Mouse (Mus musculus) ovary, adult 18-20 months (tissue): ENCODE data around the gene Snrpa.

ENCODE experiments used
- DNase-seq: peaks from one replicate; pipeline ENCODE4 v3.0.0; 2022; ENCODE audit warnings: low spot score, mixed read lengths

Snrpa gene

GRCm38 (mm10) chr7:27166614-27167474 is 29.2 kb downstream of the Snrpa start, which contains the start of gene Egln2:
Gene Egln2, minus strand, starts transcription at chr7:27166802.
- peak; percentile 92 for DNase-seq

- peak; percentile 79 for DNase-seq
These were observed 29.9 kb downstream of the Snrpa start for GRCm38 (mm10) chr7:27166229-27166613.

DNA sequence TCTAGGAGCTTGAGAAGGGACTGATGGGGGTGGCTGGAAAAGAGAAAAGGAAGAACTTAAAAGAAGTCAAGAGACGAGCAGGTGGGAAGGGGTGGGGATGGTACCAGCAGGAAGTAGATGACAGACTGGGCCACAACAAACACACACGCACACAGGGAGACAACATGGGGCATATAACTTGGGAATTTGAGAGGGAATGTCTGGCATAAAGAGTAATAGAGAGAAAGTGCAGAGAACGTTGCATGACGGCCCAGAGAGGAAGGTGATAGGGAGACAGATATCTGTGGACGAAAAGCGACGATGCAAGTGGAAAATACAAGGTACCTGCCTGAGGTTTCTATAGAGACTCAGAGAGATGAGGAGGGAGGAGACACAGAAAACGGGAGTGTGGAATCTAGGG is 30.4 kb downstream of the Snrpa start:
- no peak for DNase-seq

DNA sequence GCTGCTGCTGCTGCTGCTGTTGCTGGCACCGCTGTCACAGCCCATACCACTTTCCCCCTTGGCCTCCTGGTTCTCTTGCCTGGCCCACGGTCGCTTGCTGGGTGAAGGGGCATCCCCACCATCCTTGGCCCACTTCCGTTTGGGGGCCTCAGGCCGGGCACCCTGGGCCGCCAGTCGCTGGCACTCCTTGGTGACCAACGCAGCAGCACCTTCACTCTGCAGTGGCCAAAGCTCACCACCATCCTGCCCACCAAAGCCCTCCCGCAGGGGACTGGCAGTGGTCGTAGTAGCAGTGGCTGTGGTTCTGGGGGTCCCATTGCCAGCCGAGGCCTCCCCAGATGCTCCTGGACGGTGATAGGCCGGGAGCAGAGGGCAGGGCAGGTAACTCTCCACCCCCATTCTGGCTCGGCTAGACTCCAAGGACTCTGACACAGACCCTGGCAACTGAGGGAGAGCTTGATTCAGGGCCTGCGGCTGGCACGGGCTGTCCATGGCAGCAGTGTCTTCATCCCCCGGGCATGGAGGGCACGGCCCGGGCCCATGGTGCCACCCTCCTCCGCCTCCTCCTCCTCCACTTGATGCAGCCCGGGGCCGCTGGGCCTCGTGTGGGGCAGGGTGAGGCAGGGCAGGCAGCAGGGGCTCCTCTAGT is 30.9 kb downstream of the Snrpa start:
- DNase-seq = peak; percentile 45

DNA sequence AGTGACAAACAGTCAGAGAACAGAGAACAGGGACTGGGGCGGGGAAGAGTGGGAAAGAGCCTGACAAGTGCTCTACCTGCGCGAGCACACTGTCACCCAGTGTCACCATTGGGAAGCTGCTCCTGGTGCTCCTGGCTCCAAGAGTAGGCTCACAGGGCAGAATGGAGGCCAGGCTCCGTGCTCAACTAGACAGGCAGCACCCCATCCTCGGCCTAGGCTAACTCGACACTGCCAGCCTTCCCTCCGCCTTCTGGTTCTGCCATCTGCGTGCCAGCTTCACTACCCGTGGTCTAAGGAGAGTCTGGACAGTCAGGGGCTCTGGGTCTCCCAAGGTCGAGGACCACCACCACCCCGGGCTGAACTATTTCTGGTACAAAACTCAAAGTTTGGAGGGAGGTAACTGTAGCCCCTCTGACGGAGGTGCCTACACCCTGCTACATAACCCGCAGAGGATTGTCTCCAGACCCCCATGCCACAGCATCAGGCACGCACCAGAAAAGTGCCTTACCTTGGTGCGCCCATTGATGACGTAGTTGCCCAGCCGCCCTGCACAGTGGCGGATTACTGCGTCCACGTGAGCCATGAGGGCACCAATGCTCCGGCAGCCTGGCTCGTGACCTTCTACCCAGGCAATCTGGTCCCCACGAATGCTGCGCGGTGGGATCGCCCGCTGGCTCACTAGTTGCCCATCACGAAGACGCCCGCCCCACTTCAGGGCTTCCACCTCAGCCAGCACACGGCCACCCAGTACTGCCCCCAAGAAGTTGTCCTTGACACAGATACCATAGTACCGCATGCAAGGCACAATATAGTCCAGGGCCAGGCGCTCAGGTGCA is 31.7 kb downstream of the Snrpa start:
- no peak for DNase-seq

DNA sequence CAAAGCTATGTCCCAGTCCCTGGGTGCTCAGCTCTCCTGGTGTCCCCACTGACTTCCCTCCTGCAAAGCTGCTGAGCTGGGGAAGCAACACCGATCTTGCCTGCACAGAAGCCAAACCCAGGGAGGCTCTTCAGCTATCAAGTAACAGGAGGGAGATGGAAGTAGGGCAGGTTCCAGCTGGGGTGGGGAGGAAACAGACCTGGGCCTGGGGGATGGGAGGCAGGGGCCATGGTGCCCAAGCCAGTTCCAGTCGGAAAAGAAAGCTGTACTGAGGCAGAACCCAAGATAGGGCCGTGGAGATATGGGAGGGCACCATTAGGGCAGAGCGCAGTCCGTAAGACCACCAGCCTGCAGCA is 32.6 kb downstream of the Snrpa start:
- DNase-seq = no peak

- DNase-seq = no peak
These were observed 33.2 kb downstream of the Snrpa start for GRCm38 (mm10) chr7:27162780-27163449.

DNA sequence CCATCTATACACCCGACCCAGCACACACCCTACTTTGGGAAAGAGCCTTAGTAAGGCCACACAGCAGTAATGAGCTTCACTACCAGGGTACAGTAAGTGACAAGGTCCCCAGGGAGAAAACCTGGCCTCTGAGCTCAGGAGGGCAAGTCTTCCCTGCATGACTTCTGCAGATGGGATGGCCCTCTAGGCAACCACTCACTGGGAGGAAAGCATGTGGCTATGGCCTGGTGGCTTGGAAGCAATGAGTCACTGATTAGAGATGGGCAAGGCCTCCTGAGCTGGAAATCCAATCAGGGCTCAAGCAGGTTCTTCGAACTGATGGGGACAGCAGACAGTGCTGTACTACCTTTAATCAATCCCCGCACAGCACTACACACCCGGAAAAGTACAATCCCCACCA is 34.3 kb downstream of the Snrpa start:
- no peak for DNase-seq

DNA sequence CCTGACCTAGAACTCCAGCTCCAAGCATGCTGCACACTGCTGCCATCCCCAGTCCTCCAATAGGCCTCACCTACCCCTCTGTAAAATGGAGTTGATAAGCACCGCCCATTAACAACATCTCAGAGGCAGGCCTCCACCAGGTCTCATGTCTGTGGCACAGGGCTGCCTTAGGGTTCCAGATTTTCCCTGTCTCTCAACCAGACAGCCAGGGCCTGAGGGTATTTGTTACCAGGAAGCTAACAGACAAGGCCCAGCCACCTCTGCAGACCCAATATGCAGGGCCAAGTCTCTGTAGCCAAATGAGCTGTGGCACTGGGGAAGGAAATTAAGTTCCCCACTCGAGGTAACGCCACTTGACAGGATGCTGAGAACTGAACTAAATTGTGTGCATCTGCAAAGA is 35.1 kb downstream of the Snrpa start:
- no peak for DNase-seq

DNA sequence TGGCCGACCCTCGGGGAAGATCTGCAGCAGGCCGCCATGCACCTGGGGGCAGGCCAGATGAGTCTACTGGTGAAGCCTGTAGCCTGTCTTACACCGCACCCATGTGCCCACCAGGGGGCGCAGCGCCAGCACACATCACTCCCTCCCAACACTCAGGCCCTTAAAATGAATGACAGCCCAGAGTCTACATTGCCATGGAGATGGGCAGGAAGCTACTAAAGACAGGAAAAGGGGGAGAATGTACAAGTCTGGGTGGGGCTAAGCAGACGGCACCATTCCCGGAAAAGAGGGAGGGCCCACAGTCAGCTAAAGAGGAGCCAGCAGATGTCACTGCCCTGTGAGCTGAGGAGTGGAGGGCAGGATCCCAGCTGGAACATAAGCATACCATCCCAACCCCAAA is 36.2 kb downstream of the Snrpa start:
- peak; percentile 69 for DNase-seq

GRCm38 (mm10) chr7:27159256-27159655 is 36.8 kb downstream of the Snrpa start:
- no peak for DNase-seq

GRCm38 (mm10) chr7:27158171-27158570 is 37.9 kb downstream of the Snrpa start:
- no peak for DNase-seq

DNA sequence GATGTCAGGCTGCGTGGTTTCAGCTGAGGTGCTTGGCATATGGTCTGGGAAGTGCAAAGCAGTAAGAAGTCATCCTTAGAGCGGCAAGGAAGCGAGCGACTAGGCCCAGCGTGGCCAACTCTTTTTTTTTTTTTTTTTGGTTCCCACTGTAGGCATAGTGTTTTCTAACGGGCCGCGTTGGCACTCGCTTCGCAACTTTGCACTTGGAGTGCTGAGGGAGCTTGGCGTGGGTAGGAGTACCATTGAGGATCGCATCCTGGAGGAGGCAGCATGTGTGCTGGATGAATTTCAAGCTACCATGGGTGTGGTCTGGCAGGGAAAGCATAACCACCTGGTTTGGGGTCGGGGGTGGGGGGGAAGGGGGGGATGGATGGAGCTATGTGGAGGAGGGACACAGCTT is 40.1 kb downstream of the Snrpa start:
- DNase-seq = no peak

GRCm38 (mm10) chr7:27153205-27153764 is 42.8 kb downstream of the Snrpa start, which contains the start of gene Cyp2t4:
Gene Cyp2t4, plus strand, starts transcription at chr7:27153714.
- DNase-seq = no peak
